Mouse (Mus musculus) intestine, embryonic 16.5 days (tissue): ENCODE data around the gene Gca. TPM values are rescaled to one million over a fixed set of nuclear protein-coding genes. Genes with fewer than 3 reads are reported as not detected.
A peak's percentile ranks its signal among the peaks of the same experiment; 100 is the strongest.

Experiments
- ATAC-seq: fragments of 200-750 bp; cut with Nextera tagmentation; 2 replicates; pipeline ENCODE4 v1.8.0; 2017; ENCODE audit warnings: moderate TSS enrichment, moderate library complexity
- H3K27ac ChIP-seq: fragments of 300-500 bp; sonication (generic); 2 replicates; pipeline ENCODE4 v1.5.1; 2014; ENCODE audit warnings: mild to moderate bottlenecking, low read length
- H3K27me3 ChIP-seq: fragments of 300-500 bp; sonication (generic); replicated peaks from 2 replicates; pipeline ENCODE4 v1.6.1; 2014; ENCODE audit warnings: low read length, control low read depth, mixed read lengths; ENCODE audit not compliant: control insufficient read depth, insufficient read depth
- H3K36me3 ChIP-seq: fragments of 300-500 bp; sonication (generic); 2 replicates; pipeline ENCODE4 v1.6.1; 2014; ENCODE audit warnings: low read length, control low read depth; ENCODE audit not compliant: control insufficient read depth, insufficient read depth
- H3K4me1 ChIP-seq: fragments of 300-500 bp; sonication (generic); 2 replicates; pipeline ENCODE4 v1.6.1; 2014; ENCODE audit warnings: low read length, control low read depth, mixed read lengths; ENCODE audit not compliant: control insufficient read depth, insufficient read depth
- H3K4me2 ChIP-seq: fragments of 300-500 bp; sonication (generic); 2 replicates; pipeline ENCODE4 v1.6.1; 2014; ENCODE audit warnings: low read depth, low read length, control low read depth
- H3K4me3 ChIP-seq: fragments of 300-500 bp; sonication (generic); 2 replicates; pipeline ENCODE4 v1.5.1; 2014; ENCODE audit warnings: mild to moderate bottlenecking, low read length
- H3K9ac ChIP-seq: fragments of 300-500 bp; sonication (generic); 2 replicates; pipeline ENCODE4 v1.6.1; 2014; ENCODE audit warnings: low read depth, low read length
- H3K9me3 ChIP-seq: fragments of 300-500 bp; sonication (generic); 2 replicates; pipeline ENCODE4 v1.6.1; 2016; ENCODE audit warnings: low read length, control low read depth; ENCODE audit not compliant: control insufficient read depth
- WGBS: fragments of 180-500 bp; shearing (Covaris S2); extraction: QIAGEN DNeasy Blood & Tissue Kit; methylation state at CpG from one replicate; pipeline ENCODE4 v1.1.7; 2014; 5-methylcytosine and 5-hydroxymethylcytosine counted together
- polyA plus RNA-seq: library from polyadenylated mRNA; unstranded; fragments of >200 nt; fragmentation: Nextera tagmentation; extraction: Ambion mirVana; gene quantifications from 2 replicates; pipeline ENCODE4 v1.2.1, GENCODE M21; 2015

Gene Gca
- polyA plus RNA-seq, 1 experiment from 2014 or later: 7.6 TPM

GRCm38 (mm10) chr2:62644891-62645290 lies 19.2 kb upstream of the Gca start:
- Histone ChIP-seq H3K4me3 (peak overlapping the region; percentile 73; the same call in 1 of the 2 replicates), H3K36me3 (no peaks in the 10 kb centered on the region), H3K9me3 (no peaks in the 10 kb centered on the region), H3K27me3 (no peaks in the 10 kb centered on the region), H3K4me2 (peak overlapping the region; percentile 71; the same call in 1 of the 2 replicates), H3K9ac (no peak overlapping the region), H3K4me1 (peaks cover 9% of the 10 kb centered on the region), H3K27ac (no peak overlapping the region)
- ATAC-seq: no peak
- WGBS: 92% methylated on average over 5 of the region's 5 CpGs

GRCm38 (mm10) chr2:62645475-62645874 lies 18.6 kb upstream of the Gca start:
- H3K9me3 ChIP-seq: no peaks in the 10 kb centered on the region
- no peaks in the 10 kb centered on the region for H3K36me3 ChIP-seq
- H3K4me3 ChIP-seq: peak overlapping the region; percentile 73
- peak; percentile 63 for ATAC-seq
- H3K27me3 ChIP-seq: no peaks in the 10 kb centered on the region
- H3K27ac ChIP-seq: peak overlapping the region; percentile 86
- H3K4me2 ChIP-seq: peak overlapping the region; percentile 71
- 34% methylated on average over 12 of the region's 12 CpGs for whole genome bisulfite sequencing
- peak overlapping the region; percentile 76 for H3K9ac ChIP-seq
- peaks cover 9% of the 10 kb centered on the region for H3K4me1 ChIP-seq

- peaks cover 9% of the 10 kb centered on the region for H3K4me1 ChIP-seq
- ATAC-seq: peak; percentile 96
- peak within 1 kb of the TSS; percentile 71 for H3K4me2 ChIP-seq
- under 1% methylated on average over 30 of the region's 30 CpGs for WGBS
- no peaks in the 10 kb centered on the region for H3K9me3 ChIP-seq
- peak within 1 kb of the TSS; percentile 76 for H3K9ac ChIP-seq
- H3K4me3 ChIP-seq: peak within 1 kb of the TSS; percentile 73
- H3K27ac ChIP-seq: peak within 1 kb of the TSS; percentile 86
- no peaks in the 10 kb centered on the region for H3K36me3 ChIP-seq
- H3K27me3 ChIP-seq: no peaks in the 10 kb centered on the region
These were observed 18.0 kb upstream of the Gca start, which contains the start of gene Ifih1 for GRCm38 (mm10) chr2:62646014-62646645. Ifih1 (minus strand) TSS chr2:62646255.

DNA sequence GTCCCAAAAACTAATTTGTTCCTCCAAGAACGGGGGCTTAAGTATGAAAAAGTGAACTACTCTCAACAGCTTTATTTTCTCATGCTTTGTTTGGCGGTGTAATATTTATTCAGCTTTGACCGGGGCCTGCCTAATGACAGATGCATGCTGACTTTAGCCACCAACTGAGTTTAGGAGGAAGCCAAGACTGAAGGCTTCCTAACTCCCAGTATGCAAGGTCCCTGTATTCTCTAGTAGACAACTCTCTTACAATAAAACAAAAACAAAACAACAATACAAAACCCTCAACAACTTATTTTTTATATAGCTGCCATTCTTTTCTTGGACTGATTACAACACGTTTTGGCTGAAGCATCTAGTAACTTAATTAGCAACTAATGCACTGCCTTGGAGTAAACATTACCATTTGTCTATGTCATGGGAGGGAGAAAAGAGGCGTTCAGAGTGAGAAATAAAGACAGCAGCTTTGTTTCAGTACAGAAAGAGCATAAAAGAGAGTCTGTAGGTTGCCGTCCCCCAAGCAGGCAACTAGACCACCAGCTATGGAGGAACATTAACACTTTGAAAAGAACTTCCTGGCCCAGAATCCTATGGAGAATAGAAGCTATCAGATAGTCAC lies 17.3 kb upstream of the Gca start:
- H3K27ac ChIP-seq: peak overlapping the region; percentile 86
- peak overlapping the region; percentile 71 for H3K4me2 ChIP-seq
- ATAC-seq: no peak
- no peaks in the 10 kb centered on the region for H3K27me3 ChIP-seq
- 23% methylated on average over 6 of the region's 6 CpGs for WGBS
- peak overlapping the region; percentile 73 for H3K4me3 ChIP-seq
- H3K9me3 ChIP-seq: no peaks in the 10 kb centered on the region
- H3K36me3 ChIP-seq: no peaks in the 10 kb centered on the region
- peaks cover 9% of the 10 kb centered on the region for H3K4me1 ChIP-seq
- H3K9ac ChIP-seq: no peak overlapping the region

- peak; percentile 78 for ATAC-seq
- no peak overlapping the region for H3K9ac ChIP-seq
- H3K4me3 ChIP-seq: no peak overlapping the region
- no peaks in the 10 kb centered on the region for H3K36me3 ChIP-seq
- 56% methylated on average over 4 of the region's 4 CpGs for WGBS
- H3K27me3 ChIP-seq: no peaks in the 10 kb centered on the region
- no peak overlapping the region for H3K27ac ChIP-seq
- H3K4me2 ChIP-seq: no peak overlapping the region
- H3K9me3 ChIP-seq: no peaks in the 10 kb centered on the region
- H3K4me1 ChIP-seq: no peaks in the 10 kb centered on the region
These were observed 12.2 kb upstream of the Gca start for GRCm38 (mm10) chr2:62651890-62652289.

- H3K4me2 ChIP-seq: no peak overlapping the region
- no peak for ATAC-seq
- 73% methylated on average over 4 of the region's 4 CpGs for WGBS
These were observed 11.6 kb upstream of the Gca start for GRCm38 (mm10) chr2:62652466-62652865.

DNA sequence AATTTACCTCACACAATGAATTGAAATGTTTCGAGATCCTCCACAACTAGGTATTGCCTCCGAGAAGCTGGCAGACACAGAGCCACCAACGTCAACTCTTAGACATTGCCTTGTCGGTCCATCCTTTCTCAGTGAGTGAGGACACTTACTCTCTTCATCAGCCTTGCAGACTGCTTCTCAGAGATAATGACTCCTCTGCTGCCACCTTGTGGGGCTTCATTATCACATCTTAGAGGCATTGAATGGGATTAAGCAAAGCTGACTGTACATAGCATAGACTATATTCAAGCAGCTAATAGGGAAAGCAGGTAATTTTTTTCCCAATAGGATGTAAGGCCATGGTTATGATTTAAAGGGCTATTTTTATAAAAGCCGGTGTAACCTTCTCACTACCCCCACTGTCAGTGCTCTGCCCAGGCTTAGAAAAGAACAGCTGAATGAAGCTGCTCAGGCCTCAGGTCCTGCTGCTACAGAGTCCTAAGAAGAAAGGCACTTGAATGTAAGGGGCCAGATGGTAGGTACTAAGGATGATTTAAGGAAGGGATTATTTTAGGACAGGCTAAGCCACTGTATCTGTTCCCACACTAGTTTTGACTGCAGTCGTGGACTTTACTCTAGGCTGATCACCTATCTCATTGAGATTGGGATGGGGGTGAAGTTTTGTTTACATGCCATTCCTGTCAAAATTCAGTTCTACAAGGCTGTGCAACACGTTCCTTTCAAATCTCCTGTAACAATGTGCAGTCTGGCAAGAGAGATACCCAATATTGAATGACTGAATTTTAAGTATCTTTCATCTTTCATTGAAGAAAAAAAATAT lies 9.4 kb upstream of the Gca start:
- H3K36me3 ChIP-seq: no peaks in the 10 kb centered on the region
- no peaks in the 10 kb centered on the region for H3K9me3 ChIP-seq
- H3K4me1 ChIP-seq: no peaks in the 10 kb centered on the region
- peak; percentile 73 for ATAC-seq
- no peak overlapping the region for H3K4me3 ChIP-seq
- no peaks in the 10 kb centered on the region for H3K27me3 ChIP-seq
- no peak overlapping the region for H3K9ac ChIP-seq
- 46% methylated on average over 7 of the region's 7 CpGs for WGBS
- H3K27ac ChIP-seq: no peak overlapping the region
- H3K4me2 ChIP-seq: no peak overlapping the region

More at GRCm38 (mm10) chr2:62652466-62652865, 11.6 kb upstream of the Gca start:
- Histone ChIP-seq H3K4me1 (no peaks in the 10 kb centered on the region), H3K27ac (no peak overlapping the region), H3K9ac (no peak overlapping the region), H3K27me3 (no peaks in the 10 kb centered on the region), H3K4me3 (no peak overlapping the region), H3K36me3 (no peaks in the 10 kb centered on the region), H3K9me3 (no peaks in the 10 kb centered on the region)

DNA sequence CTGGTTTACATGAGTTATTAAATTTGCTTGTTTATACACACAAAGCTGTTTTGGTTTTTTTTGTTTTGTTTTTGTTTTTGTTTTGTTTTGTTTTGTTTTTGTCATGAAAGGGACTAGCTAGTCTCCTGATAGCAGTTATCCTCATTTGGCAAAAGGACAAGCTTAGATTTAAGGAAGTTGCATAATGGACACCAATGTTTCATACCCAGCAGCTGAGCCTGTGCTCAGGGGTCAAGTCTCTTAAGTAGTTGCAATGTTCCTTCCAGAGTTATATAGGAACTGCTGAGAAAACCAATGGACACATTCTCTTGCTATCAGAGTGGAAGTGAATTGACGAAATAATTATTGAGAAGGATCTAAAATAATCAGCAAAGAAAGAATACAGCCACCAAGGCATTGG lies 8.0 kb upstream of the Gca start:
- WGBS: 85% methylated on average over 1 of the region's 1 CpGs
- no peaks in the 10 kb centered on the region for H3K9me3 ChIP-seq
- H3K9ac ChIP-seq: no peak overlapping the region
- H3K4me2 ChIP-seq: no peak overlapping the region
- H3K4me3 ChIP-seq: no peak overlapping the region
- no peaks in the 10 kb centered on the region for H3K27me3 ChIP-seq
- H3K4me1 ChIP-seq: no peaks in the 10 kb centered on the region
- no peak overlapping the region for H3K27ac ChIP-seq
- ATAC-seq: no peak
- H3K36me3 ChIP-seq: no peaks in the 10 kb centered on the region

- ATAC-seq: no peak
- Histone ChIP-seq H3K4me2 (no peak overlapping the region), H3K9ac (no peak overlapping the region), H3K4me1 (no peaks in the 10 kb centered on the region), H3K4me3 (no peak overlapping the region), H3K27ac (no peak overlapping the region), H3K27me3 (no peaks in the 10 kb centered on the region), H3K36me3 (no peaks in the 10 kb centered on the region), H3K9me3 (no peaks in the 10 kb centered on the region)
- 58% methylated on average over 6 of the region's 6 CpGs for WGBS
These were observed 3.5 kb upstream of the Gca start for GRCm38 (mm10) chr2:62660565-62660964.
